10 mouse cellular contexts compared by ENCODE assay signal in genomic region chr4:153189485-153189884, GRCm38 (mm10).
A peak's percentile ranks its signal among the peaks of the same experiment; 100 is the strongest.
DNase-seq lines count a peak whose midpoint lies in the region; ATAC-seq and TF ChIP-seq lines count a peak whose summit lies in the region.
"Had no signal": no experiment of that assay in that cellular context is flagged by ENCODE, and none has a peak within 500 bp of the region (broad histone marks: within the 10 kb centered on the region; RNA-seq: fewer than 3 reads in every experiment).

No protein-coding gene starts in this region.

- no peak overlapping the region for H3K27ac ChIP-seq in heart, postnatal 0 days (ENCODE audit: low read depth)
- no peak overlapping the region for H3K27ac ChIP-seq in heart, embryonic 11.5 days (ENCODE audit: low read depth, low read length)
- no peak overlapping the region for H3K27ac ChIP-seq in limb, embryonic 11.5 days (replicated peaks; ENCODE audit: low read depth, low read length)
- no peak overlapping the region for H3K27ac ChIP-seq in cerebellum, adult 2 months (ENCODE audit: insufficient read depth, low read length)

- 5% methylated on average over 8 of the region's 8 CpGs for WGBS in heart, postnatal 0 days
- WGBS in heart, embryonic 11.5 days (ENCODE audit: insufficient replicate concordance), result 4% methylated on average over 8 of the region's 8 CpGs
- WGBS in limb, embryonic 11.5 days, result 9% methylated on average over 8 of the region's 8 CpGs
- 14% methylated on average over 8 of the region's 8 CpGs for WGBS in cerebellum, adult 2 months

- H3K9ac ChIP-seq in heart, postnatal 0 days (replicated peaks; ENCODE audit: low read depth, low read length), result no peak overlapping the region
- H3K9ac ChIP-seq in heart, embryonic 11.5 days (ENCODE audit: low read depth, low read length), result no peak overlapping the region
- H3K9ac ChIP-seq in limb, embryonic 11.5 days (ENCODE audit: low read length), result no peak overlapping the region

- H3K4me1 ChIP-seq in heart, postnatal 0 days (ENCODE audit: control insufficient read depth, insufficient read depth), result no peaks in the 10 kb centered on the region
- peaks cover 13% of the 10 kb centered on the region for H3K4me1 ChIP-seq in heart, embryonic 11.5 days (ENCODE audit: control insufficient read depth, insufficient read depth, low read length)
- H3K4me1 ChIP-seq in limb, embryonic 11.5 days (ENCODE audit: control insufficient read depth, insufficient read depth, low read length), result peaks cover 14% of the 10 kb centered on the region
- peaks cover 15% of the 10 kb centered on the region for H3K4me1 ChIP-seq in cerebellum, adult 2 months (ENCODE audit: control insufficient read depth, insufficient read depth, low read length)
- H3K4me1 ChIP-seq: megakaryocyte, embryonic 14.5 days had no signal

- no peak for TF ChIP-seq POLR2A in cerebellum, adult 2 months (IDR thresholded peaks at IDR 0.05; ENCODE audit: borderline replicate concordance, insufficient read depth, low read length)

- no peak for TF ChIP-seq CTCF in heart, postnatal 0 days (IDR thresholded peaks at IDR 0.05; ENCODE audit: low read depth)
- no peak for TF ChIP-seq CTCF in cerebellum, adult 2 months (IDR thresholded peaks at IDR 0.05; ENCODE audit: borderline replicate concordance, insufficient read depth, low read depth, low read length)

- peak; percentile 30 for DNase-seq in heart, postnatal 0 days (ENCODE audit: low spot score)
- peak; percentile 87 for DNase-seq in R1 (ENCODE audit: low read depth, low spot score)
- peak; percentile 73 for DNase-seq in embryo, embryonic 9.5 days (ENCODE audit: extremely low spot score)
- peak; percentile 94 for DNase-seq in limb, embryonic 11.5 days (ENCODE audit: low spot score)
- peak; percentile 35 to 81 for DNase-seq in urinary bladder, postnatal 4 days (ENCODE audit: low spot score in 2 of 2)
- no peak for DNase-seq in left cerebral cortex, postnatal 36 days (ENCODE audit: low spot score in 2 of 2)
- no peak for DNase-seq in cerebellum, adult 2 months

- no peaks in the 10 kb centered on the region for H3K9me3 ChIP-seq in heart, postnatal 0 days (replicated peaks; ENCODE audit: control insufficient read depth, low read length)
- H3K9me3 ChIP-seq in heart, embryonic 11.5 days (replicated peaks; ENCODE audit: control insufficient read depth, low read length), result no peaks in the 10 kb centered on the region
- no peaks in the 10 kb centered on the region for H3K9me3 ChIP-seq in limb, embryonic 11.5 days (ENCODE audit: control insufficient read depth, low read length)

- no peak overlapping the region for H3K4me3 ChIP-seq in heart, postnatal 0 days (ENCODE audit: low read depth, low read length)
- no peak overlapping the region for H3K4me3 ChIP-seq in heart, embryonic 11.5 days (ENCODE audit: low read depth, low read length)
- H3K4me3 ChIP-seq in limb, embryonic 11.5 days (ENCODE audit: low read depth, low read length), result no peak overlapping the region
- no peak overlapping the region for H3K4me3 ChIP-seq in cerebellum, adult 2 months (replicated peaks; ENCODE audit: insufficient read depth, low read depth, low read length)
- H3K4me3 ChIP-seq: megakaryocyte, embryonic 14.5 days had no signal

- no peaks in the 10 kb centered on the region for H3K27me3 ChIP-seq in heart, postnatal 0 days (ENCODE audit: control insufficient read depth, insufficient read depth, low read length)
- peaks cover 3% of the 10 kb centered on the region; the same call in 1 of the 2 replicates for H3K27me3 ChIP-seq in heart, embryonic 11.5 days (ENCODE audit: control insufficient read depth, insufficient read depth, low read length)
- H3K27me3 ChIP-seq in limb, embryonic 11.5 days (ENCODE audit: control insufficient read depth, insufficient read depth, low read length), result no peaks in the 10 kb centered on the region
- H3K27me3 ChIP-seq in cerebellum, adult 2 months (ENCODE audit: control insufficient read depth, insufficient read depth, low read length), result no peaks in the 10 kb centered on the region
- H3K27me3 ChIP-seq: megakaryocyte, embryonic 14.5 days had no signal

- intact Hi-C loops in left cerebral cortex, postnatal 36 days (cut with DNase I), result no loop called here

- no peak for ATAC-seq in heart, postnatal 0 days (ENCODE audit: insufficient read depth, low read depth)
- ATAC-seq in heart, embryonic 11.5 days (replicated peaks; ENCODE audit: insufficient number of reproducible peaks, low FRiP score, low TSS enrichment), result no peak
- ATAC-seq in limb, embryonic 11.5 days (ENCODE audit: insufficient number of reproducible peaks, low FRiP score, low TSS enrichment, low read depth), result no peak

- TF ChIP-seq EP300 in heart, postnatal 0 days (IDR thresholded peaks at IDR 0.05; ENCODE audit: low read depth), result no peak

- H3K36me3 ChIP-seq in heart, postnatal 0 days (replicated peaks; ENCODE audit: control insufficient read depth, insufficient read depth, low read length), result no peaks in the 10 kb centered on the region
- no peaks in the 10 kb centered on the region for H3K36me3 ChIP-seq in heart, embryonic 11.5 days (ENCODE audit: control insufficient read depth, insufficient read depth, low read length)
- no peaks in the 10 kb centered on the region; the same call in 1 of the 2 replicates for H3K36me3 ChIP-seq in limb, embryonic 11.5 days (ENCODE audit: control insufficient read depth, insufficient read depth, low read length)
- H3K36me3 ChIP-seq: G1E had no signal

- H3K4me2 ChIP-seq in heart, postnatal 0 days (ENCODE audit: low read depth, low read length), result no peak overlapping the region
- no peak overlapping the region for H3K4me2 ChIP-seq in heart, embryonic 11.5 days
- H3K4me2 ChIP-seq in limb, embryonic 11.5 days (ENCODE audit: low read depth, severe bottlenecking), result no peak overlapping the region

Comparison
In these comparisons a context has a peak if more than half of its experiments do, and no peak if none do; other contexts are left out.
1. DNase-seq: peak in heart, postnatal 0 days (single experiment), R1 (single experiment), embryo, embryonic 9.5 days (single experiment), limb, embryonic 11.5 days (single experiment) and urinary bladder, postnatal 4 days (2 of 2); none in left cerebral cortex, postnatal 36 days (0 of 2) and cerebellum, adult 2 months (0 of 2).